Mouse (Mus musculus) E14TG2a.4 (cell line): ENCODE results near the gene Qtrt1.

Experiments used
- H3K27me3 ChIP-seq: 2 replicates; pipeline ENCODE4 v1.6.1; 2014; ENCODE audit warnings: low read length, control low read depth; ENCODE audit not compliant: insufficient read depth
- H3K36me3 ChIP-seq: 2 replicates; pipeline ENCODE4 v1.6.1; 2014; ENCODE audit warnings: low read length, control low read depth; ENCODE audit not compliant: insufficient read depth
- H3K4me1 ChIP-seq: replicated peaks from 2 replicates; pipeline ENCODE4 v1.6.1; 2014; ENCODE audit warnings: low read depth, low read length, control low read depth
- H3K4me3 ChIP-seq: replicated peaks from 2 replicates; pipeline ENCODE4 v1.5.1; 2014; ENCODE audit warnings: mild to moderate bottlenecking, low read length
- H3K9me3 ChIP-seq: 2 replicates; pipeline ENCODE4 v1.6.1; 2014; ENCODE audit warnings: low read length, control low read depth
- CTCF ChIP-seq: conservative IDR thresholded peaks from 2 replicates; pipeline ENCODE4 v1.5.1; 2014; ENCODE audit warnings: low read length
- NANOG ChIP-seq: IDR thresholded peaks from 2 replicates; pipeline ENCODE4 v1.6.1; 2014; ENCODE audit warnings: borderline replicate concordance, low read length, mixed read lengths
- POU5F1 ChIP-seq: IDR thresholded peaks from 2 replicates; pipeline ENCODE4 v1.6.1; 2014; ENCODE audit warnings: low read length, borderline replicate concordance

The Qtrt1 gene

GRCm38 (mm10) chr9:21411669-21412550, at the start of gene Qtrt1:
Gene Qtrt1 (plus strand): TSS chr9:21411837.
- H3K4me1 ChIP-seq = peaks cover 44% of the 10 kb centered on the region
- TF ChIP-seq POU5F1 = no peak
- peaks cover 56% of the 10 kb centered on the region for H3K36me3 ChIP-seq
- H3K4me3 ChIP-seq = peak within 1 kb of the TSS; percentile 95
- no peaks in the 10 kb centered on the region for H3K27me3 ChIP-seq
- H3K9me3 ChIP-seq = no peaks in the 10 kb centered on the region

- H3K9me3 ChIP-seq = no peaks in the 10 kb centered on the region
- H3K4me3 ChIP-seq = peak overlapping the region; percentile 72
- TF ChIP-seq CTCF = peak; percentile 100
- no peak for TF ChIP-seq NANOG
- H3K27me3 ChIP-seq = peaks cover 10% of the 10 kb centered on the region
- peaks cover 41% of the 10 kb centered on the region for H3K4me1 ChIP-seq
- peaks cover 22% of the 10 kb centered on the region for H3K36me3 ChIP-seq
Measured at GRCm38 (mm10) chr9:21366541-21367220, 45.0 kb upstream of the Qtrt1 start.

- peaks cover 7% of the 10 kb centered on the region; the same call in 1 of the 2 replicates for H3K27me3 ChIP-seq
- no peak for TF ChIP-seq POU5F1
- no peak for TF ChIP-seq CTCF
- TF ChIP-seq NANOG = peak; percentile 38; the same call in 1 of the 2 replicates
- H3K4me3 ChIP-seq = peak within 1 kb of the TSS; percentile 96
- H3K36me3 ChIP-seq = peaks cover 30% of the 10 kb centered on the region
- H3K4me1 ChIP-seq = peaks cover 50% of the 10 kb centered on the region
- no peaks in the 10 kb centered on the region for H3K9me3 ChIP-seq
Measured at GRCm38 (mm10) chr9:21367357-21368111, 44.1 kb upstream of the Qtrt1 start, which contains the start of gene Ilf3. Gene Ilf3 (plus strand): TSS chr9:21367871.

- 0 out of 2 replicates have a peak, but pooled peaks cover 2% of the 10 kb centered on the region for H3K27me3 ChIP-seq
- H3K4me1 ChIP-seq = peaks cover 56% of the 10 kb centered on the region
- peaks cover 36% of the 10 kb centered on the region for H3K36me3 ChIP-seq
- TF ChIP-seq POU5F1 (no peak), CTCF (no peak), NANOG (no peak)
- H3K4me3 ChIP-seq = peak overlapping the region; percentile 96
- no peaks in the 10 kb centered on the region for H3K9me3 ChIP-seq
Measured at GRCm38 (mm10) chr9:21368131-21368584, 43.5 kb upstream of the Qtrt1 start.

GRCm38 (mm10) chr9:21369080-21369479, 42.6 kb upstream of the Qtrt1 start:
- H3K36me3 ChIP-seq = peaks cover 42% of the 10 kb centered on the region
- no peaks in the 10 kb centered on the region for H3K9me3 ChIP-seq
- H3K27me3 ChIP-seq = no peaks in the 10 kb centered on the region
- peaks cover 64% of the 10 kb centered on the region for H3K4me1 ChIP-seq
- no peak for TF ChIP-seq CTCF
- no peak for TF ChIP-seq POU5F1
- TF ChIP-seq NANOG = no peak
- H3K4me3 ChIP-seq = peak overlapping the region; percentile 96

- H3K36me3 ChIP-seq = peaks cover 58% of the 10 kb centered on the region
- H3K27me3 ChIP-seq = no peaks in the 10 kb centered on the region
- peak overlapping the region; percentile 96 for H3K4me3 ChIP-seq
- no peaks in the 10 kb centered on the region for H3K9me3 ChIP-seq
- TF ChIP-seq CTCF (no peak), NANOG (no peak), POU5F1 (no peak)
- peaks cover 79% of the 10 kb centered on the region for H3K4me1 ChIP-seq
Measured at GRCm38 (mm10) chr9:21370876-21371275, 40.8 kb upstream of the Qtrt1 start.

GRCm38 (mm10) chr9:21372508-21372907, 39.1 kb upstream of the Qtrt1 start:
- Histone ChIP-seq H3K4me1 (peaks cover 83% of the 10 kb centered on the region), H3K36me3 (peaks cover 69% of the 10 kb centered on the region), H3K9me3 (no peaks in the 10 kb centered on the region), H3K4me3 (peak overlapping the region; percentile 23), H3K27me3 (no peaks in the 10 kb centered on the region)
- TF ChIP-seq CTCF (no peak), POU5F1 (no peak), NANOG (no peak)

GRCm38 (mm10) chr9:21379195-21379594, 32.4 kb upstream of the Qtrt1 start:
- H3K4me3 ChIP-seq = no peak overlapping the region; the same call in 1 of the 2 replicates
- no peak for TF ChIP-seq POU5F1
- no peak for TF ChIP-seq CTCF
- TF ChIP-seq NANOG = no peak
- peaks cover 93% of the 10 kb centered on the region for H3K4me1 ChIP-seq
- no peaks in the 10 kb centered on the region for H3K9me3 ChIP-seq
- H3K27me3 ChIP-seq = no peaks in the 10 kb centered on the region
- peaks cover 91% of the 10 kb centered on the region for H3K36me3 ChIP-seq
